Mouse (Mus musculus) midbrain, postnatal 0 days (tissue): ENCODE results near the gene P2rx4. TPM values are rescaled to one million over a fixed set of nuclear protein-coding genes. Genes with fewer than 3 reads are reported as not detected.

Experiments
- ATAC-seq: fragments of 200-750 bp; cut with Nextera tagmentation; 2 replicates; pipeline ENCODE4 v1.8.0; 2017; ENCODE audit warnings: moderate number of reproducible peaks, mild to moderate bottlenecking, moderate TSS enrichment, moderate library complexity; ENCODE audit not compliant: low FRiP score
- DNase-seq: peaks from one replicate; pipeline ENCODE4 v3.0.0-alpha.2; 2015; ENCODE audit warnings: low spot score
- H3K27ac ChIP-seq: fragments of 300-500 bp; sonication (generic); 2 replicates; pipeline ENCODE4 v1.5.1; 2014; ENCODE audit warnings: low read depth, mild to moderate bottlenecking, low read length, mixed read lengths
- H3K27me3 ChIP-seq: fragments of 300-500 bp; sonication (generic); 2 replicates; pipeline ENCODE4 v1.6.1; 2014; ENCODE audit warnings: low read length, control low read depth, mixed read lengths; ENCODE audit not compliant: insufficient read depth
- H3K36me3 ChIP-seq: fragments of 300-500 bp; sonication (generic); 2 replicates; pipeline ENCODE4 v1.6.1; 2014; ENCODE audit warnings: low read length, control low read depth, mixed read lengths; ENCODE audit not compliant: insufficient read depth
- H3K4me1 ChIP-seq: fragments of 300-500 bp; sonication (generic); 2 replicates; pipeline ENCODE4 v1.6.1; 2014; ENCODE audit warnings: mild to moderate bottlenecking, control low read depth, antibody characterized with exemption, low read length, mixed read lengths; ENCODE audit not compliant: insufficient read depth
- H3K4me2 ChIP-seq: fragments of 300-500 bp; sonication (generic); 2 replicates; pipeline ENCODE4 v1.6.1; 2014; ENCODE audit warnings: low read depth, mild to moderate bottlenecking, low read length, mixed read lengths; ENCODE audit not compliant: poor library complexity, severe bottlenecking
- H3K4me3 ChIP-seq: fragments of 300-500 bp; sonication (generic); 2 replicates; pipeline ENCODE4 v1.5.1; 2014; ENCODE audit warnings: low read depth, mild to moderate bottlenecking, low read length, moderate library complexity
- H3K9ac ChIP-seq: fragments of 300-500 bp; sonication (generic); replicated peaks from 2 replicates; pipeline ENCODE4 v1.6.1; 2014; ENCODE audit warnings: mild to moderate bottlenecking, low read length, moderate library complexity, mixed read lengths; ENCODE audit not compliant: poor library complexity, severe bottlenecking
- H3K9me3 ChIP-seq: fragments of 300-500 bp; sonication (generic); 2 replicates; pipeline ENCODE4 v1.6.1; 2016; ENCODE audit warnings: low read length, control low read depth
- CTCF ChIP-seq: IDR thresholded peaks from 2 replicates; pipeline ENCODE4 v1.5.1; 2016; ENCODE audit warnings: antibody characterized with exemption, mild to moderate bottlenecking
- WGBS: fragments of 180-500 bp; shearing (Covaris S2); extraction: QIAGEN DNeasy Blood & Tissue Kit; methylation state at CpG from one replicate; pipeline ENCODE4 v1.1.7; 2014; 5-methylcytosine and 5-hydroxymethylcytosine counted together
- microRNA-seq: library from miRNA; unstranded; fragments of <30 nt; microRNA quantifications from one replicate; pipeline ENCODE4, GENCODE M21; 2016; ENCODE audit warnings: borderline number of aligned reads
- polyA plus RNA-seq: library from polyadenylated mRNA; unstranded; fragments of >200 nt; fragmentation: Nextera tagmentation; extraction: Ambion mirVana; gene quantifications from 2 replicates; pipeline ENCODE4 v1.2.1, GENCODE M21; 2015
- total RNA-seq: library from RNA; depleted of rRNA; stranded (reverse); fragments of >200 nt; gene quantifications from 2 replicates; pipeline ENCODE4 v1.2.3, GENCODE M21; 2014; rRNA removed

The P2rx4 gene
- total and polyA plus RNA-seq, 2 experiments from 2014 or later = 16.1 to 19.4 TPM

DNA sequence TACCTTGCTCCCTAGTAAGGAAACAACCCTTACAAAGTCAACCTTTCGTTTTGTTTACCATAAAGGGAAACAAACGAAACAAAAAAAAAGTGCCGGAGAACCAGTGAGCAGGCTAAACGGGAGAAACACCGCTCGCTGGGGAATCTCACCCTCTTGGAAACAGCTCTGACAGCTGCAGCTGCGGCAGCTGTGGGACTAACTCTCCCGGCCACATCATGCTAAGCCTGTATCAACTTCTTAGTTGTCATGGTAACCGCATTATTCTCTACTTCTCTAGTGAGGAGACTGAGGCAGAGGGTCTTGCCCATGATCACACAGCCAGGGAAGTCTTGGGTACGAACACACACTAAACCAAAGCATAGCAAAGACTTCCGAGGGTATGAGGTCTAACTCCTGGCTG is 66.4 kb downstream of the P2rx4 start:
- Histone ChIP-seq H3K9me3 (no peaks in the 10 kb centered on the region), H3K4me3 (no peak overlapping the region), H3K4me2 (no peak overlapping the region), H3K36me3 (no peaks in the 10 kb centered on the region), H3K27me3 (no peaks in the 10 kb centered on the region), H3K4me1 (no peaks in the 10 kb centered on the region; the same call in 1 of the 2 replicates), H3K9ac (no peak overlapping the region), H3K27ac (no peak overlapping the region)
- DNase-seq (no peak), ATAC-seq (no peak)
- no peak for TF ChIP-seq CTCF
- WGBS = 60% methylated on average over 11 of the region's 11 CpGs

GRCm38 (mm10) chr5:122774743-122775611 is 67.6 kb downstream of the P2rx4 start:
- no peak for DNase-seq
- no peak for TF ChIP-seq CTCF
- ATAC-seq = no peak
- H3K9ac ChIP-seq = 0 out of 2 replicates have a peak overlapping the region, but pooled peaks have one; percentile 13
- H3K27ac ChIP-seq = no peak overlapping the region
- no peak overlapping the region for H3K4me2 ChIP-seq
- no peaks in the 10 kb centered on the region for H3K9me3 ChIP-seq
- no peak overlapping the region for H3K4me3 ChIP-seq
- no peaks in the 10 kb centered on the region for H3K36me3 ChIP-seq
- no peaks in the 10 kb centered on the region; the same call in 1 of the 2 replicates for H3K4me1 ChIP-seq
- 79% methylated on average over 28 of the region's 28 CpGs for whole genome bisulfite sequencing
- H3K27me3 ChIP-seq = no peaks in the 10 kb centered on the region

DNA sequence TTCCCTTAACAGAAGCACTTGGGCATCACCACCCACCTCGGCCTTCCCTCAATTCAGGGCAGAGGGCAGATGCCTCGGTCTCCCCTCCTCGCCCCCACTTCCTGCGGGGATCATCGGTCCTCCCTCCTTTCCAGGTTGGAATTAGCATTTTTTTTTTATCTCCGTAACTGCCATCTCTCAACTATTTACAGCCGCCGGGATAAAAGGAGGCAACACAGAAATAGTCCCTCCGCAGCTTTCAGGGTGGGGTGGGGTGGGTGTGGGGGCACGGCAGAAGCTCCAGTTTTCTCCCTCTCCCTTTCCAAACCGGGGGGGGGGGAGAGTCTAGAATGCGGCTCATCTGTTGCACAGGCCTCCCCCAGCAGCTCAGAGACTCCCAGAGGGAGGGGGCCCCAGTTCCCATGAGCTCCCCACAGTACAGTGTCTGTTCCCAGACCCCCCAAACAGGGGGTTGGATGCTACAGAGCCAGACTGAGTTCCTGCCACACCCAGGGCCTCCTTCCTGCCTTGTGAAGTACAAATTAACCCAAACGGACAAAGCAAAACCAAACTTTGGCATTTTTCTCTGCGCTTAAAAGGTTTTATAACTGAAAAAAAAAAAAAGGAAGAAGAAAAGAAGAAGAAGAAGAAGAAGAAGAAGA is 68.4 kb downstream of the P2rx4 start:
- Histone ChIP-seq H3K27ac (no peak overlapping the region), H3K27me3 (no peaks in the 10 kb centered on the region), H3K9ac (no peak overlapping the region), H3K36me3 (no peaks in the 10 kb centered on the region), H3K4me1 (no peaks in the 10 kb centered on the region; the same call in 1 of the 2 replicates), H3K4me3 (no peak overlapping the region), H3K9me3 (no peaks in the 10 kb centered on the region), H3K4me2 (no peak overlapping the region)
- WGBS = 83% methylated on average over 13 of the region's 14 CpGs
- no peak for TF ChIP-seq CTCF
- ATAC-seq = no peak
- no peak for DNase-seq

GRCm38 (mm10) chr5:122777322-122777721 is 70.0 kb downstream of the P2rx4 start:
- no peaks in the 10 kb centered on the region for H3K36me3 ChIP-seq
- no peak overlapping the region for H3K4me3 ChIP-seq
- no peak for TF ChIP-seq CTCF
- no peak for DNase-seq
- H3K9ac ChIP-seq = no peak overlapping the region
- no peaks in the 10 kb centered on the region; the same call in 1 of the 2 replicates for H3K4me1 ChIP-seq
- H3K27me3 ChIP-seq = no peaks in the 10 kb centered on the region
- no peak for ATAC-seq
- H3K27ac ChIP-seq = no peak overlapping the region
- H3K4me2 ChIP-seq = no peak overlapping the region
- no peaks in the 10 kb centered on the region for H3K9me3 ChIP-seq
- 45% methylated on average over 2 of the region's 2 CpGs for WGBS

DNA sequence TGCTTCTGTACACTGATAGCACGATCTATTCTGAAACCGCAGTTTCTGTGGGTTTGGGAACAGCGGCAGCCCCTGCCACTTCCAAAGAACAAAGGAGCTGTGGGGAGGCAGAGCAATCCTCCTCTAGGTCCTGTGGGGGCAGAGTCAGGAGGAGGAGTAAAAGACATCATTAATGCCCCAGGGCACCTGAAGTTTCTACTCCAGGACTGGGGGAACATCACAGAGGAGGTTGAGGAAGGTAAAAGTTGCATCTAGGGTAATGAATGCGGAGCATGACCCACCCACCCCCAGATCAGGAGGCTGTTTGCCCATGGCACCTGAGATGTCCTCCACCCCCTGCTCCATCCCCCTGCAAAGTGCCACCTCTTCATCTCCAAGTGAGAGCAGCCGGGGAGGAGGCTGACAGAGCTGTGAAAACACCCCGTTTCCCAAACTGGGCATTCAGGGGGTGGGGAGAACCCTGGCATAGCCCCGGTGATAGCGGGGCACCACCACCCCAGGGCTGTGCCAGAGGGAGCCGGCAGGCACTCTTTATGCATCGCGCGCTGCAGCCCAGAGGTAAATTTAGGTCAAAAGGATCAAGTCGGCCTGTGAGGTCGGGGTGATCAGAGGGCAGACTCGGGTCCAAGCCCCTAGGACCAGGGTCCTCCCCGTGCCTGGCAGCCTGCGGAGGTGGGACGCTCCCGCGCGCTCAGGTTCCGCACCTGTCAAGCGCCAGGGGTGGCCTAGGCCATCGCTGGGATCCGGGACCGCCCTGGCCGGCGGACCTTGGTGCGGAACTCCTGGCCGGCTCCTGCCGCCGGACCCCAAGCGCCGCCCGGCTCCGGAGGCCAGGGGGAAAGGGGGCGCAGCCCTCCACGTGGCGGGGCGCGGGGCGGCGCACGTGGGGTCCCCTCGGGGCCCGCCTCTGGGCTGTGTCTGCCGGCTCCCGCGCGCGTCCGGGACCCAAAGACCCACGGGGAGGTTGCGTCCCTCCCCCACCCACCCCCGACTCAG is 71.2 kb downstream of the P2rx4 start:
- no peaks in the 10 kb centered on the region for H3K27me3 ChIP-seq
- H3K9me3 ChIP-seq = no peaks in the 10 kb centered on the region
- no peaks in the 10 kb centered on the region; the same call in 1 of the 2 replicates for H3K4me1 ChIP-seq
- DNase-seq (peak; percentile 22), ATAC-seq (peak; percentile 69)
- H3K27ac ChIP-seq = peak overlapping the region; percentile 47
- H3K9ac ChIP-seq = peak overlapping the region; percentile 88
- H3K4me3 ChIP-seq = peak overlapping the region; percentile 87
- no peaks in the 10 kb centered on the region for H3K36me3 ChIP-seq
- TF ChIP-seq CTCF = no peak
- peak overlapping the region; percentile 87 for H3K4me2 ChIP-seq
- 1% methylated on average over 40 of the region's 55 CpGs for WGBS

Small RNAs within 50 kb of the gene (microRNA-seq; reads per million reads assigned to microRNA genes)
- not detected for gene Mir8115

Other genes with a start within 250 kb of the P2rx4 start
- 202 and 210 TPM in 2 replicates for gene Atp2a2, start 205.3 kb upstream of the P2rx4 start, total RNA-seq
- gene Atp2a2, start 205.3 kb upstream of the P2rx4 start, polyA plus RNA-seq = 40.4 and 45.2 TPM in 2 replicates
- 30.5 and 35.1 TPM in 2 replicates for gene Ift81, start 93.0 kb upstream of the P2rx4 start, total RNA-seq
- 69.9 and 71.9 TPM in 2 replicates for gene Ift81, start 93.0 kb upstream of the P2rx4 start, polyA plus RNA-seq
- gene P2rx7, start 63.6 kb upstream of the P2rx4 start, total RNA-seq = 6.3 and 7.3 TPM in 2 replicates
- gene P2rx7, start 63.6 kb upstream of the P2rx4 start, polyA plus RNA-seq = 3.6 and 4.6 TPM in 2 replicates
- 70.5 and 70.9 TPM in 2 replicates for gene Camkk2, start 71.9 kb downstream of the P2rx4 start, total RNA-seq
- gene Camkk2, start 71.9 kb downstream of the P2rx4 start, polyA plus RNA-seq = 66.8 and 67.5 TPM in 2 replicates
- 463 and 516 TPM in 2 replicates for gene Anapc5, start 113.8 kb downstream of the P2rx4 start, total RNA-seq
- gene Anapc5, start 113.8 kb downstream of the P2rx4 start, polyA plus RNA-seq = 461 and 464 TPM in 2 replicates
- gene Rnf34, start 142.5 kb downstream of the P2rx4 start, total RNA-seq = 24.5 and 41.5 TPM in 2 replicates
- 36.1 and 38.0 TPM in 2 replicates for gene Rnf34, start 142.5 kb downstream of the P2rx4 start, polyA plus RNA-seq